Comparison of ENCODE assay signal across 8 mouse cellular contexts in genomic region chr4:130791811-130792375, GRCm38 (mm10). TPM values are rescaled to one million over a fixed set of nuclear protein-coding genes. Genes with fewer than 3 reads are reported as not detected.
DNase-seq lines count a peak whose midpoint lies in the region; ATAC-seq and TF ChIP-seq lines count a peak whose summit lies in the region.

No protein-coding gene starts in this region.

- no peak for DNase-seq in kidney, postnatal 25 days
- no peak for DNase-seq in T-cell, adult 2 months (ENCODE audit: low spot score)
- no peak for DNase-seq in c-Kit-positive CD71-positive TER-119-positive erythroid progenitor cells, embryonic 14.5 days (ENCODE audit: low spot score)

- peaks cover 12% of the 10 kb centered on the region; the same call in 1 of the 2 replicates for H3K4me1 ChIP-seq in kidney, embryonic 14.5 days (ENCODE audit: control insufficient read depth, insufficient read depth, low read length)
- peaks cover 17% of the 10 kb centered on the region for H3K4me1 ChIP-seq in E14TG2a.4 (replicated peaks; ENCODE audit: low read depth, low read length)
- H3K4me1 ChIP-seq in embryonic facial prominence, embryonic 13.5 days, result peaks cover 35% of the 10 kb centered on the region
- peaks cover 8% of the 10 kb centered on the region; the same call in 1 of the 2 replicates for H3K4me1 ChIP-seq in intestine, embryonic 16.5 days (ENCODE audit: control insufficient read depth, insufficient read depth, low read length)
- H3K4me1 ChIP-seq in neural tube, embryonic 14.5 days (ENCODE audit: control insufficient read depth, insufficient read depth, low read length), result peaks cover 25% of the 10 kb centered on the region

- H3K4me3 ChIP-seq in kidney, embryonic 14.5 days (ENCODE audit: low read length), result peak overlapping the region; percentile 57
- peak overlapping the region; percentile 83 for H3K4me3 ChIP-seq in E14TG2a.4 (replicated peaks; ENCODE audit: low read length)
- peak overlapping the region; percentile 91 for H3K4me3 ChIP-seq in embryonic facial prominence, embryonic 13.5 days
- H3K4me3 ChIP-seq in intestine, embryonic 16.5 days (ENCODE audit: low read length), result peak overlapping the region; percentile 79
- peak overlapping the region; percentile 90 for H3K4me3 ChIP-seq in neural tube, embryonic 14.5 days (ENCODE audit: low read depth, low read length)

- no peak for TF ChIP-seq CTCF in E14TG2a.4 (conservative IDR thresholded peaks at IDR 0.05; ENCODE audit: low read length)

- WGBS in kidney, embryonic 14.5 days, result 6% methylated on average over 19 of the region's 19 CpGs
- 5% methylated on average over 19 of the region's 19 CpGs for WGBS in embryonic facial prominence, embryonic 13.5 days
- WGBS in intestine, embryonic 16.5 days, result 5% methylated on average over 17 of the region's 19 CpGs
- 5% methylated on average over 14 of the region's 19 CpGs for WGBS in neural tube, embryonic 14.5 days

- no peaks in the 10 kb centered on the region for H3K36me3 ChIP-seq in kidney, embryonic 14.5 days (ENCODE audit: control insufficient read depth, insufficient read depth, low read length)
- H3K36me3 ChIP-seq in E14TG2a.4 (ENCODE audit: insufficient read depth, low read length), result no peaks in the 10 kb centered on the region
- no peaks in the 10 kb centered on the region for H3K36me3 ChIP-seq in embryonic facial prominence, embryonic 13.5 days
- no peaks in the 10 kb centered on the region for H3K36me3 ChIP-seq in intestine, embryonic 16.5 days (ENCODE audit: control insufficient read depth, insufficient read depth, low read length)
- H3K36me3 ChIP-seq in neural tube, embryonic 14.5 days (ENCODE audit: control insufficient read depth, insufficient read depth, low read length), result no peaks in the 10 kb centered on the region

- H3K9ac ChIP-seq in kidney, embryonic 14.5 days (ENCODE audit: low read depth, low read length), result peak overlapping the region; percentile 92
- peak overlapping the region; percentile 95 for H3K9ac ChIP-seq in embryonic facial prominence, embryonic 13.5 days
- H3K9ac ChIP-seq in intestine, embryonic 16.5 days (ENCODE audit: low read depth, low read length), result peak overlapping the region; percentile 90
- H3K9ac ChIP-seq in neural tube, embryonic 14.5 days (replicated peaks; ENCODE audit: low read depth, low read length), result peak overlapping the region; percentile 99

- peak; percentile 30 for ATAC-seq in kidney, embryonic 14.5 days (ENCODE audit: low FRiP score, low TSS enrichment)
- no peak for ATAC-seq in embryonic facial prominence, embryonic 13.5 days (ENCODE audit: insufficient number of reproducible peaks, insufficient read depth, low FRiP score, low TSS enrichment, low read depth)
- peak; percentile 16 for ATAC-seq in intestine, embryonic 16.5 days
- ATAC-seq in neural tube, embryonic 14.5 days (ENCODE audit: low read depth), result peak; percentile 33

- H3K27me3 ChIP-seq in kidney, embryonic 14.5 days (ENCODE audit: control insufficient read depth, insufficient read depth, low read length), result no peaks in the 10 kb centered on the region
- peaks cover 59% of the 10 kb centered on the region for H3K27me3 ChIP-seq in E14TG2a.4 (ENCODE audit: insufficient read depth, low read length)
- no peaks in the 10 kb centered on the region for H3K27me3 ChIP-seq in embryonic facial prominence, embryonic 13.5 days
- peaks cover 6% of the 10 kb centered on the region; the same call in 1 of the 2 replicates for H3K27me3 ChIP-seq in intestine, embryonic 16.5 days (replicated peaks; ENCODE audit: control insufficient read depth, insufficient read depth, low read length)
- no peaks in the 10 kb centered on the region for H3K27me3 ChIP-seq in neural tube, embryonic 14.5 days (ENCODE audit: control insufficient read depth, insufficient read depth, low read length)

- no peaks in the 10 kb centered on the region for H3K9me3 ChIP-seq in kidney, embryonic 14.5 days (ENCODE audit: control insufficient read depth, low read length)
- H3K9me3 ChIP-seq in E14TG2a.4 (ENCODE audit: low read length), result 0 out of 2 replicates have a peak, but pooled peaks cover 4% of the 10 kb centered on the region
- H3K9me3 ChIP-seq in embryonic facial prominence, embryonic 13.5 days, result no peaks in the 10 kb centered on the region
- H3K9me3 ChIP-seq in intestine, embryonic 16.5 days (ENCODE audit: control insufficient read depth, low read length), result no peaks in the 10 kb centered on the region
- no peaks in the 10 kb centered on the region for H3K9me3 ChIP-seq in neural tube, embryonic 14.5 days (ENCODE audit: control insufficient read depth, low read length)

- no peak overlapping the region for H3K27ac ChIP-seq in kidney, embryonic 14.5 days (ENCODE audit: low read depth, low read length)
- H3K27ac ChIP-seq in embryonic facial prominence, embryonic 13.5 days, result peak overlapping the region; percentile 62; the same call in 1 of the 2 replicates
- peak overlapping the region; percentile 29; the same call in 1 of the 2 replicates for H3K27ac ChIP-seq in intestine, embryonic 16.5 days (ENCODE audit: low read length)
- H3K27ac ChIP-seq in neural tube, embryonic 14.5 days (ENCODE audit: low read depth, low read length), result peak overlapping the region; percentile 84

- H3K4me2 ChIP-seq in kidney, embryonic 14.5 days (replicated peaks; ENCODE audit: low read depth, low read length), result peak overlapping the region; percentile 97
- peak overlapping the region; percentile 94 for H3K4me2 ChIP-seq in embryonic facial prominence, embryonic 13.5 days
- H3K4me2 ChIP-seq in intestine, embryonic 16.5 days (ENCODE audit: low read depth, low read length), result peak overlapping the region; percentile 98
- peak overlapping the region; percentile 53 for H3K4me2 ChIP-seq in neural tube, embryonic 14.5 days (ENCODE audit: low read depth, low read length)

RNA-seq across cellular contexts. Expression of gene Sdc3, which starts 0.4 kb away (rescaled TPM):
- 9.6 and 15.8 TPM in 2 replicates for polyA plus RNA-seq in kidney, embryonic 14.5 days (2014; fragmentation: Nextera tagmentation; extraction: Ambion mirVana)
- polyA plus RNA-seq in embryonic facial prominence, embryonic 13.5 days (2015; fragmentation: Nextera tagmentation; extraction: Ambion mirVana), result 32.7 and 34.6 TPM in 2 replicates
- 12.3 and 17.2 TPM in 2 replicates for polyA plus RNA-seq in intestine, embryonic 16.5 days (2015; fragmentation: Nextera tagmentation; extraction: Ambion mirVana)
- 83.2 and 83.4 TPM in 2 replicates for polyA plus RNA-seq in neural tube, embryonic 14.5 days (2014; fragmentation: Nextera tagmentation; extraction: Ambion mirVana)
